Mouse (Mus musculus) lung, postnatal 0 days (tissue): ENCODE results near the gene Cfap43.

Experiments used
- CTCF ChIP-seq: IDR thresholded peaks from 2 replicates; pipeline ENCODE4 v1.5.1; 2016; ENCODE audit warnings: antibody characterized with exemption, mild to moderate bottlenecking
- EP300 ChIP-seq: IDR thresholded peaks from 2 replicates; pipeline ENCODE4 v1.6.1; 2016; ENCODE audit warnings: antibody characterized with exemption, mild to moderate bottlenecking, control low read depth

- TF ChIP-seq CTCF, result no peak
- peak; percentile 49; the same call in 1 of the 2 replicates for TF ChIP-seq EP300
Measured at GRCm38 (mm10) chr19:47902316-47903201, 16.5 kb downstream of the Cfap43 start.
